Mouse (Mus musculus) kidney, adult 2 months (tissue): ENCODE results near the gene Zfp2.

Experiments used
- CTCF ChIP-seq: fragments of 200-500 bp; conservative IDR thresholded peaks from 2 replicates; pipeline ENCODE4 v1.5.1; 2011; ENCODE audit warnings: low read depth, mild to moderate bottlenecking, control low read depth, low read length, moderate library complexity, mixed read lengths; ENCODE audit not compliant: insufficient read depth, insufficient read length
- POLR2A ChIP-seq: fragments of 200-500 bp; IDR thresholded peaks from one replicate; pipeline ENCODE4 v1.6.1; 2011; ENCODE audit warnings: low read depth, low read length, control low read depth

DNA sequence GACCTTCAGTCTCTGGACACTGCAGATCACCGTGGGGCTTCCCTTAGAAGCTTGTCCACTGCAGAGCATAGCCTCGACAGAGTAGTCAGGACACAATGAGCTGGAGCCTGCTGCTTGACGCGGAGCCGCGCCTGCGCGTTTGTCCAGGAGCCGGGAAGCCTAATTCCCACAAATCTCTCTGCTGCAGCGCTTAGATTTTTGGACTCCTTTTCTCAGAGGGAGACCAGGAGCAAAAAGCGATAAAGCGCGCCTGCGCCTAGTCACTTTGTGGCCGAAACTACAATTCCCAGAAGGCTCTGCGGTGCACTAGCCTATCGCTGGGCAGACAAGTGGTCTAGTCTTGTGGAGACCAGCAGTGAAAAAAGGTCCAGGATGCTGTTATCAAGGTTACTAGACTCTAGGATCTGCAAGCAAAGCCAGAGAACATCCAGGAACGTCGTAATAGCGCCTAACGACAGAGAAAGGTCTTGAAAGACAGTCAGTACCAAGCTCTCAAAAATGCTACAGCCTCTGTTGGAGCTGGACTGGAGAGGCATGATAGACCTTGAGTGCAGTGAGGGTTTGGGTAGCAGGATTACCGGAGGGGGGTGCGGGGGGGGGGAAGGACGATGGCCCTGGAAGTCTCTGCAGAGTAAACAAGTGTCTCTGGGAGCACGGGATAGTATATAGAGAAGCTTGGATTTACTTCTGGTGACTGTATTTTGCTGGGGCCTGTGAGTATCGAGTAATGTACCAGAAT lies 28.4 kb downstream of the Zfp2 start, which contains the start of gene Zfp454:
- no peak for TF ChIP-seq CTCF
- TF ChIP-seq POLR2A: peak; percentile 11
